Mouse (Mus musculus): ENCODE results near the gene Cux1. TPM values are rescaled to one million over a fixed set of nuclear protein-coding genes. Genes with fewer than 3 reads are reported as not detected.

The Cux1 gene
- polyA plus RNA-seq (2017; shearing (Covaris generic)), result 55.3 TPM

DNA sequence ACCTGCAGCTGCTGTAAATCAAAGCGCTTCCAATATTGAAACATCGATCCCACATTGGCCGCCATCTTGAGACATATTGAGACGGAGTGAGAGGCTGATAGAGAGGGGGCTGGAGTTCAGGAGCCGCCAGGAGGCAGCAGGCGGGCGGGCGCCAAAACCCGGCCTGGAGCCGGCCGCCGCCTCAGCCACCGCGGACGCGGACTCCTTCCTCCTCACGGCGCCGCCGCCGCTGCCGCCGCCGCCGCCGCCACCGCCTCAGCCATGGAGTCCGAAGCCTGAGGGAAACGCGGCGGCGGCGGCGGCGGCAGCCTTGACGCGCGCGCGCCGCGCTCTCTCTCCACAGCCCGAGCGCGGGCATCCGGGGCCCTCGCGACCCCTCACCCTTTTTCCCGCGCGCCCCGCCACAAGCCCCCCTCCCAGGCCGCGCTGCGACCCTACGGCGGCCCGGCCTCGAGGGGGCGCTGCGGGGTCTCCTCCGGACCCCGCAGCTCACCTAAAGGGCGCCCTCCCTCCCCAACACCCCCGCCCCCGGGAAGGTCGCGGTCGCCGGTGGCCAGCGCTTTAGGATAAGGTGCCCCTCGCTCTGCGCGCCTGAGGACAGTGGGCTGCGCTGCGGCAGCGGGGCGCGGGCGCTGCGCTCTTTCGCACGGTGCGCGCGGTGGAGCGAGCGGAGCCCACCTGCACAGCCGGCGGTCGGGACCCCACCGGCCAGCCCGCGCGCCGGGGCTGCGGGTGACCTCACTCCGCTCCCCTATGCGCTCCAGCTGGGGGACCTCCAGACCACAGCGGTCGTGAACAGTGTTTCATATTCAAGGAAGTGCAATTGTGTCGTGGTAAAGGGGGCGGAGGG, at the start of gene Cux1:
Gene Cux1, minus strand, starts transcription at position 315 of the 850 bp plus-strand sequence.

GRCm38 (mm10) chr5:136246452-136246838, 320.8 kb downstream of the Cux1 start, which contains the start of gene Sh2b2:
Gene Sh2b2 (minus strand): TSS chr5:136246556.

GRCm38 (mm10) chr5:136198474-136199391, 368.6 kb downstream of the Cux1 start, which contains the start of gene Prkrip1:
Gene Prkrip1 (minus strand): TSS chr5:136198963.

Other genes with a start within 250 kb of the Cux1 start
- 0.81 TPM for gene Myl10, start 125.7 kb upstream of the Cux1 start, polyA plus RNA-seq (2017; shearing (Covaris generic))

All from activated CD4-positive, CD25-positive, alpha-beta regulatory T cell, adult 9 weeks (primary cell).